Mouse (Mus musculus) C2C12 (cell line): ENCODE measurements at regions not wholly inside any gene's neighbourhood (a gene's known extent, or its start where the extent isn't known, plus 50 kb on each side); places are given as distances from the start of the nearest gene placed in this dataset.
"Not testable (repeated sequence)": the region's sequence is repeated elsewhere in the genome, so short reads cannot be mapped to it uniquely, and the experiment has no call there.

Experiments
- H3K27me3 ChIP-seq: one replicate; pipeline ENCODE4 v1.6.1; 2011; ENCODE audit not compliant: control insufficient read depth, insufficient read depth, insufficient read length
- H3K36me3 ChIP-seq: one replicate; pipeline ENCODE4 v1.6.1; 2011; ENCODE audit not compliant: control insufficient read depth, insufficient read depth
- H3K4me3 ChIP-seq: one replicate; pipeline ENCODE4 v1.5.1; 2011; ENCODE audit warnings: mild to moderate bottlenecking, control low read depth; ENCODE audit not compliant: poor library complexity, insufficient read depth, severe bottlenecking
- H3K79me2 ChIP-seq: one replicate; pipeline ENCODE4 v1.6.1; 2011; ENCODE audit not compliant: control insufficient read depth, insufficient read depth
- H3K79me3 ChIP-seq: one replicate; pipeline ENCODE4 v1.6.1; 2011; ENCODE audit warnings: low read depth, control low read depth
- H3ac ChIP-seq: one replicate; pipeline ENCODE3; 2011; ENCODE audit warnings: low read depth; ENCODE audit not compliant: control insufficient read depth, insufficient read length
- CEBPB ChIP-seq: IDR thresholded peaks from one replicate; pipeline ENCODE4 v1.6.1; 2011; ENCODE audit warnings: low read depth, mild to moderate bottlenecking, control low read depth, moderate library complexity
- CTCF ChIP-seq: IDR thresholded peaks from one replicate; pipeline ENCODE4 v1.5.1; 2011; ENCODE audit not compliant: control insufficient read depth, insufficient read depth, insufficient read length
- FOSL1 ChIP-seq: IDR thresholded peaks from one replicate; pipeline ENCODE4 v1.8.0; 2011; ENCODE audit warnings: mild to moderate bottlenecking, low read length; ENCODE audit not compliant: poor library complexity, insufficient read depth, severe bottlenecking
- MAX ChIP-seq: IDR thresholded peaks from one replicate; pipeline ENCODE4 v1.6.1; 2011; ENCODE audit warnings: mild to moderate bottlenecking, control low read depth
- MYOD1 ChIP-seq: IDR thresholded peaks from one replicate; pipeline ENCODE4 v1.6.1; 2011; ENCODE audit warnings: low read depth; ENCODE audit not compliant: control insufficient read depth, insufficient read length
- MYOG ChIP-seq: IDR thresholded peaks from one replicate; pipeline ENCODE4 v1.6.1; 2011; ENCODE audit not compliant: control insufficient read depth, insufficient read length; ENCODE audit errors: extremely low read depth
- USF1 ChIP-seq: IDR thresholded peaks from one replicate; pipeline ENCODE4 v1.6.1; 2011; ENCODE audit warnings: low read depth, mild to moderate bottlenecking, control low read depth, moderate library complexity

DNA sequence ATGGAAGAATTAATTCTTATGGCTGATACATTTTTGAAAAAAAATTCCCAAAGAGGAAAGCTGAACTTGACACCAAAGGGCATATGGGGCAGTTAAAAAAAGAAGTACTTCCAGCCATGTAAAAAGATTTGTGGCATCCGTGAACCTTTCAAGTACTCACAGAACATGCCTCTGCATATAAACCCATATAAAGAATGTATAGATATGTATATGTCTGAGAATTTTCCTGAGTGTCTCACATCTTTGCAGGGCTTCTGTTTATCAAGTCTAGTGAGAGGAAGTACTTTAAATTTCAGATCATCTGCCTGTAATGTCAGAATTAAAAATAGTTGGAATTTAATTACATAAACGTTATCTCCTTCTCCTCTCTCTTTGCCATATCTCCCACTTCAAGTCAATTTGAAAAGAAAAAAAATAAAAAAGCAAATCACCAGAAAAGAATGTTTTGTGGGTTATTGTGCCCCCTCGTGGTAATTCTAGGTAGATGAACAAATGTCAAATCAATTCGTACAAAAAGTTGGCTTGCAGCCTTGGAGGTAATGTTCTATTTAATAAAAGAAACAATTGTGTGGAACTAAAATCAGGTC lies 400.4 kb downstream of the Trib2 start:
- no peaks in the 10 kb centered on the region for H3K36me3 ChIP-seq
- no peaks in the 10 kb centered on the region for H3K79me3 ChIP-seq
- no peaks in the 10 kb centered on the region for H3K27me3 ChIP-seq
- H3K79me2 ChIP-seq: no peaks in the 10 kb centered on the region
- no peak overlapping the region for H3ac ChIP-seq
- no peak for TF ChIP-seq MAX
- TF ChIP-seq CTCF: no peak
- no peak for TF ChIP-seq CEBPB
- TF ChIP-seq USF1: no peak
- TF ChIP-seq MYOG: no peak
- TF ChIP-seq FOSL1: no peak
- TF ChIP-seq MYOD1: no peak
- H3K4me3 ChIP-seq: no peak overlapping the region

DNA sequence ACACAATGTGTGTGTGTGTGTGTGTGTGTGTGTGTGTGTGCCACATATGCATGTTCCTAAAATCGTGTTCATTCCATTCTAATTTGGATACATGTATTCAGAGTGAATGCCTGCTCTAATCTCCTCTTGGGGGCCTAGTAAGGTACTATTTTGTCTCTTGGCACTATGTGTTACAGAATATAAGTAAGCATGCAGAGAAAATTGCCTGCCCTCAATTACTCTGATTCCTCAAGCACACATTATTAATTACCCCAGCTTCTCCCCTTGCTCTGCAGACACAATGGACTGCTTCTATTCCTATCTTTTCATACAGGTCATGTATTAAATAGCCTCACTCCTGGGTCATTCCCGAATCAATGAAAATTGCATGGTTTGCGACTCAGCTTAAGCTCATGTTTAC lies 406.3 kb downstream of the Trib2 start:
- no peaks in the 10 kb centered on the region for H3K79me3 ChIP-seq
- TF ChIP-seq CEBPB: no peak
- no peak for TF ChIP-seq FOSL1
- no peak for TF ChIP-seq USF1
- TF ChIP-seq CTCF: no peak
- TF ChIP-seq MAX: no peak
- no peak for TF ChIP-seq MYOG
- no peak for TF ChIP-seq MYOD1
- H3K79me2 ChIP-seq: no peaks in the 10 kb centered on the region
- H3K36me3 ChIP-seq: no peaks in the 10 kb centered on the region
- no peak overlapping the region for H3ac ChIP-seq
- no peak overlapping the region for H3K4me3 ChIP-seq
- H3K27me3 ChIP-seq: no peaks in the 10 kb centered on the region

DNA sequence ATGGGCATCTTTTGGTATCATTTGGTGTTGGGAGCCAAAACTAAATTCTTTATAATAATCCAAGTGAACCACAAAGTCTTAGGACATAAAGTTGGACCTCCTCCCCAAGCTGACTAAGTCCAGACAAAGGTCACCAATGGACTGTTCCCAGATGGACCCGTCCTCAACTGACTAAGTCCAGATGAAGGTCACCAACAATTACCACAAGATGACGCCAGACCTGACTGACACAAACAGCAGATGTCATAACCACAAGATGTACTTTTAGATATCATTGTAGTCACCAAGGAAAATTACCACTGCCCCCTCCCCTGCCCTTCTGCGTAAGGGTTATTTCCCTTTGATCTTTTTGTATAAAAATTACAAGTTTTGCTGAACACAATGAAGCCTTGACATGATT lies 409.1 kb downstream of the Trib2 start:
- H3ac ChIP-seq, H3K4me3 ChIP-seq, H3K79me2 ChIP-seq, H3K27me3 ChIP-seq, H3K36me3 ChIP-seq, H3K79me3 ChIP-seq: not testable (repeated sequence)
- TF ChIP-seq CEBPB: peak; percentile 11
- peak; percentile 58 for TF ChIP-seq MYOD1

DNA sequence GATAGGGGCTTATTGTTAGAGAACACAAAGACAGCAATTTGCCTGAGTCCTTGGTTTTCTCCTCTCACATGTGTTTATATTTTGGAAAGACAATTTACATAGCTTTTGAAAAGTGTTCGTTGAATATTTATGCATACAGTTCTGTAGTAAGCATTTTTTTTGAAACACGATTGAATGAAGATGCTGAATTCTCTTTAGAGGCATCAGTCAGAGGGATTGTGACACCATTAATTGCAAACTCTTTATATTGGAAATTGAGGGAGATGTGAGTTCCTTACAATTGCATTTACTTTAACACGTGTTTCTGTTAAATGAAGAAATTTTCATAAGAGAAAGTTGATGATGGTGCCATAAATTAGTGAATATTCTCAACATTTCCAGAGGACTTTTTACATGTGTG lies 424.1 kb downstream of the Trib2 start:
- no peak overlapping the region for H3ac ChIP-seq
- no peak for TF ChIP-seq MYOG
- TF ChIP-seq MAX: no peak
- TF ChIP-seq USF1: no peak
- TF ChIP-seq FOSL1: no peak
- TF ChIP-seq CEBPB: no peak
- H3K27me3 ChIP-seq: no peaks in the 10 kb centered on the region
- no peaks in the 10 kb centered on the region for H3K79me3 ChIP-seq
- no peaks in the 10 kb centered on the region for H3K79me2 ChIP-seq
- H3K4me3 ChIP-seq: no peak overlapping the region
- H3K36me3 ChIP-seq: no peaks in the 10 kb centered on the region

DNA sequence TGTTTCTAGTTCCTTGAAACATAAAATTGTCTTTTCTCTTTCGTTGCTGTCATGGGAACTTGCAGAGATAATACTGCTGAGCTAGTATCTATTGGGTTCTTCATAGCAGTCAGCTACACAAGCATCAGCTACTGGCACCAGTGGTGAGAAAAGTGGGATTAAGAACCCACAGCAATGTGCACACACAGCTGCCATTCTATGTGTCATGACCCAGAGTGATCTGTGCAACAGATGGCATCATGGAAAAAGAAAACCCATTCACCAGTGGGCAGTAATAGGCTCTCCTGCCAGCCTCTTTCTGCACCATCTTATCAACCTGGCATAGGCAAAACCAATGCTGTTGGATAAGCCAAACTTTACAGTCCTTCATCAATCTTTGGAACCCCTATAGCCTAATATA lies 428.1 kb downstream of the Trib2 start:
- no peaks in the 10 kb centered on the region for H3K79me3 ChIP-seq
- H3ac ChIP-seq: no peak overlapping the region
- no peak overlapping the region for H3K4me3 ChIP-seq
- TF ChIP-seq MYOD1: peak; percentile 33
- no peak for TF ChIP-seq CTCF
- no peak for TF ChIP-seq MYOG
- TF ChIP-seq USF1: no peak
- H3K79me2 ChIP-seq: no peaks in the 10 kb centered on the region
- H3K27me3 ChIP-seq: no peaks in the 10 kb centered on the region
- H3K36me3 ChIP-seq: no peaks in the 10 kb centered on the region

DNA sequence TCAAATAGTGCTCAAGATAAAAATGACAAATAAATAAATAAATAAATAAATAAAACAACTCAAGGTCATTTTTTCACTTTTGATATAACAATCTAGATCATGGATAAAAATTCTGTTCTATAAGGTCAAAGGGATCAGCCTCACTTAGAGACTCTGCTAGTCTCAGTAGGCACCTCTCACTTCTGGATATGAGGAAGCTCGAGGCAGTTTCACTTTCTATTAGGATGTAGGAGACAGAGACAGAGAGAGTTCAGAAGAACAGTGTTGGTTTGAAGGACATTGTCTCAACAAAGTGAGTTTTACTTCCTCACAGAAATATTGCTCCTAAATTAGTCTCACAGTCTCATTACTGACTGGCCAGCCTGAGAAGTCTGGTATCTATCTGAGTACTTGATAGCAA lies 458.9 kb downstream of the Trib2 start:
- Histone ChIP-seq H3ac (no peak overlapping the region), H3K36me3 (no peaks in the 10 kb centered on the region), H3K4me3 (no peak overlapping the region), H3K27me3 (no peaks in the 10 kb centered on the region), H3K79me2 (no peaks in the 10 kb centered on the region), H3K79me3 (no peaks in the 10 kb centered on the region)
- TF ChIP-seq CEBPB (no peak), FOSL1 (no peak), MAX (no peak), MYOG (no peak), USF1 (no peak), MYOD1 (no peak), CTCF (no peak)
